Mouse (Mus musculus): Measurements from ENCODE around the gene Sptbn1.

DNA sequence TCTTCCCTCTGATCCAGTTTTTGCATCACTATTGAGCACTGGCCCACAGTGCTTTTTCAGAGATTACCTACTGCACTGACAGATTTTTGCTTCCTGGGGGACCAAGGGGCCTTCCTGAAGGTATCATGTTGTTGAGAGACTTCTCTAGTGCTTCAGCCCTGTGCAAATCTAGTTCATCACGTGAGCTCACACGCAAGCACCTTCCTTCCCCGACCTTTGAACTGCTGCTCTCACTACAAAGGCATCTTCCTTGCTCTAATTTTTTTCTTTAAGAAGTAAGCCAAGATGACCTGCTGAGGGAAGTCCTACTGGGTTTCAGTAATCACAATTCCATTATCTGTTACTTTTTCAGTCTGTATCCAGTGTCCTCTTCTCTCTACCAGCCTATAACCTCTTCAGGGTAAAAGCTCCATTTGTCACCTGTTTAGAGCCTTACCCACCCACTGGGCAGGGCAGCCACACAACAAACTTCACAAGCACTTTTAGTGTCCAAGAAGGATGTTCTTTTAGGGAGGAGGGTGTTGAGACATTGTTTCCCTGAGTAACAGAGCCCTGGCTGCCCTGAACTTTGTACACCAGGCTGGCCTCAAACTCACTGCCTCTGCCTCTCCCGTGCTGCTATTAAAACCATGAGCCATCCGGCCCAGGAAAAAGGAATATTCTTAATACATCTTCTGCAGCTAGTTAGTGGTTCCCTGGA is 103.3 kb downstream of the Sptbn1 start:
- TF ChIP-seq CTCF (conservative IDR thresholded peaks at IDR 0.05; ENCODE audit: low read length): no peak
- TF ChIP-seq NANOG (IDR thresholded peaks at IDR 0.05; ENCODE audit: borderline replicate concordance, low read length): no peak

Measured in E14TG2a.4 (cell line).